Mouse (Mus musculus) hindbrain, embryonic 12.5 days (tissue): ENCODE results near the gene Wdr13. TPM values are rescaled to one million over a fixed set of nuclear protein-coding genes. Genes with fewer than 3 reads are reported as not detected.

Experiments
- ATAC-seq: fragments of 200-750 bp; cut with Nextera tagmentation; 2 replicates; pipeline ENCODE4 v1.8.0; 2017; ENCODE audit warnings: moderate TSS enrichment; ENCODE audit not compliant: low FRiP score
- H3K27ac ChIP-seq: fragments of 300-500 bp; sonication (generic); 2 replicates; pipeline ENCODE4 v1.5.1; 2016; ENCODE audit warnings: mild to moderate bottlenecking
- H3K27me3 ChIP-seq: fragments of 300-500 bp; sonication (generic); 2 replicates; pipeline ENCODE4 v1.6.1; 2016; ENCODE audit warnings: mild to moderate bottlenecking
- H3K36me3 ChIP-seq: fragments of 300-500 bp; sonication (generic); 2 replicates; pipeline ENCODE4 v1.6.1; 2016; ENCODE audit warnings: mild to moderate bottlenecking
- H3K4me1 ChIP-seq: fragments of 300-500 bp; sonication (generic); 2 replicates; pipeline ENCODE4 v1.6.1; 2016
- H3K4me2 ChIP-seq: fragments of 300-500 bp; sonication (generic); replicated peaks from 2 replicates; pipeline ENCODE4 v1.6.1; 2016; ENCODE audit warnings: mild to moderate bottlenecking
- H3K4me3 ChIP-seq: fragments of 300-500 bp; sonication (generic); 2 replicates; pipeline ENCODE4 v1.5.1; 2016; ENCODE audit warnings: mild to moderate bottlenecking
- H3K9ac ChIP-seq: fragments of 300-500 bp; sonication (generic); 2 replicates; pipeline ENCODE4 v1.6.1; 2016; ENCODE audit warnings: mild to moderate bottlenecking, moderate library complexity
- H3K9me3 ChIP-seq: fragments of 300-500 bp; sonication (generic); replicated peaks from 2 replicates; pipeline ENCODE4 v1.6.1; 2016; ENCODE audit warnings: mild to moderate bottlenecking
- WGBS: fragments of 180-500 bp; shearing (Covaris S2); methylation state at CpG from one replicate; pipeline ENCODE4 v1.1.7; 2016; 5-methylcytosine and 5-hydroxymethylcytosine counted together
- polyA plus RNA-seq: library from polyadenylated mRNA; unstranded; fragments of >200 nt; fragmentation: Nextera tagmentation; extraction: Ambion mirVana; gene quantifications from 2 replicates; pipeline ENCODE4 v1.2.1, GENCODE M21; 2016

The Wdr13 gene
- polyA plus RNA-seq, result 40.5 and 42.6 TPM in 2 replicates

- ATAC-seq, result peak; percentile 87
- peak within 1 kb of the TSS; percentile 53 for H3K4me2 ChIP-seq
- H3K27me3 ChIP-seq, result no peaks in the 10 kb centered on the region
- peak within 1 kb of the TSS; percentile 53 for H3K4me3 ChIP-seq
- H3K27ac ChIP-seq, result peak within 1 kb of the TSS; percentile 94
- H3K9me3 ChIP-seq, result no peaks in the 10 kb centered on the region
- H3K9ac ChIP-seq, result peak within 1 kb of the TSS; percentile 62
- H3K4me1 ChIP-seq, result peaks cover 3% of the 10 kb centered on the region; the same call in 1 of the 2 replicates
- 15% methylated on average over 38 of the region's 40 CpGs for WGBS
- peaks cover 14% of the 10 kb centered on the region for H3K36me3 ChIP-seq
Observed at GRCm38 (mm10) chrX:8132017-8132976, at the start of gene Wdr13. Wdr13 (minus strand) TSS chrX:8132892.

- Histone ChIP-seq H3K4me1 (no peaks in the 10 kb centered on the region), H3K9ac (no peak overlapping the region), H3K27ac (no peak overlapping the region), H3K36me3 (no peaks in the 10 kb centered on the region), H3K4me3 (no peak overlapping the region), H3K27me3 (no peaks in the 10 kb centered on the region), H3K9me3 (no peaks in the 10 kb centered on the region), H3K4me2 (no peak overlapping the region)
- WGBS, result 93% methylated on average over 5 of the region's 5 CpGs
- no peak for ATAC-seq
Observed at GRCm38 (mm10) chrX:8179646-8180045, 47.0 kb upstream of the Wdr13 start.

GRCm38 (mm10) chrX:8178871-8179270 lies 46.2 kb upstream of the Wdr13 start:
- no peak overlapping the region for H3K4me2 ChIP-seq
- ATAC-seq, result no peak
- 93% methylated on average over 2 of the region's 2 CpGs for WGBS
- H3K4me1 ChIP-seq, result no peaks in the 10 kb centered on the region
- no peaks in the 10 kb centered on the region for H3K27me3 ChIP-seq
- no peaks in the 10 kb centered on the region for H3K9me3 ChIP-seq
- no peak overlapping the region for H3K9ac ChIP-seq
- H3K36me3 ChIP-seq, result no peaks in the 10 kb centered on the region
- H3K27ac ChIP-seq, result no peak overlapping the region
- H3K4me3 ChIP-seq, result no peak overlapping the region

- peak within 1 kb of the TSS; percentile 54 for H3K4me3 ChIP-seq
- 14% methylated on average over 56 of the region's 56 CpGs for WGBS
- H3K4me2 ChIP-seq, result peak within 1 kb of the TSS; percentile 51
- H3K27me3 ChIP-seq, result no peaks in the 10 kb centered on the region
- peak within 1 kb of the TSS; percentile 48; the same call in 1 of the 2 replicates for H3K27ac ChIP-seq
- no peaks in the 10 kb centered on the region for H3K9me3 ChIP-seq
- H3K36me3 ChIP-seq, result 0 out of 2 replicates have a peak, but pooled peaks cover 1% of the 10 kb centered on the region
- peak within 1 kb of the TSS; percentile 59 for H3K9ac ChIP-seq
- H3K4me1 ChIP-seq, result no peaks in the 10 kb centered on the region
- peak; percentile 94 for ATAC-seq
Observed at GRCm38 (mm10) chrX:8175504-8176385, 43.1 kb upstream of the Wdr13 start, which contains the start of gene Tbc1d25. Tbc1d25 (minus strand) TSS chrX:8176181.

- H3K9me3 ChIP-seq, result no peaks in the 10 kb centered on the region
- H3K36me3 ChIP-seq, result 0 out of 2 replicates have a peak, but pooled peaks cover 3% of the 10 kb centered on the region
- 20% methylated on average over 4 of the region's 4 CpGs for WGBS
- no peaks in the 10 kb centered on the region for H3K4me1 ChIP-seq
- peak overlapping the region; percentile 51 for H3K4me2 ChIP-seq
- H3K4me3 ChIP-seq, result peak overlapping the region; percentile 54
- peak overlapping the region; percentile 59 for H3K9ac ChIP-seq
- no peak overlapping the region for H3K27ac ChIP-seq
- peak; percentile 85 for ATAC-seq
- no peaks in the 10 kb centered on the region for H3K27me3 ChIP-seq
Observed at GRCm38 (mm10) chrX:8175169-8175503, 42.4 kb upstream of the Wdr13 start.

- Histone ChIP-seq H3K36me3 (0 out of 2 replicates have a peak, but pooled peaks cover 3% of the 10 kb centered on the region), H3K4me2 (no peak overlapping the region), H3K4me1 (no peaks in the 10 kb centered on the region), H3K27ac (no peak overlapping the region), H3K9me3 (no peaks in the 10 kb centered on the region), H3K27me3 (no peaks in the 10 kb centered on the region), H3K4me3 (no peak overlapping the region), H3K9ac (no peak overlapping the region)
- 91% methylated on average over 8 of the region's 10 CpGs for WGBS
- no peak for ATAC-seq
Observed at GRCm38 (mm10) chrX:8167716-8168647, 35.3 kb upstream of the Wdr13 start.

GRCm38 (mm10) chrX:8164471-8164870 lies 31.8 kb upstream of the Wdr13 start:
- no peak for ATAC-seq
- Histone ChIP-seq H3K4me1 (no peaks in the 10 kb centered on the region), H3K36me3 (peaks cover 2% of the 10 kb centered on the region; the same call in 1 of the 2 replicates), H3K9ac (no peak overlapping the region), H3K4me3 (no peak overlapping the region), H3K27me3 (no peaks in the 10 kb centered on the region), H3K4me2 (no peak overlapping the region), H3K27ac (no peak overlapping the region), H3K9me3 (no peaks in the 10 kb centered on the region)
- 83% methylated on average over 4 of the region's 4 CpGs for WGBS

GRCm38 (mm10) chrX:8163076-8163475 lies 30.4 kb upstream of the Wdr13 start:
- Histone ChIP-seq H3K4me1 (no peaks in the 10 kb centered on the region), H3K27ac (no peak overlapping the region), H3K27me3 (no peaks in the 10 kb centered on the region), H3K36me3 (peaks cover 3% of the 10 kb centered on the region; the same call in 1 of the 2 replicates), H3K4me2 (no peak overlapping the region), H3K4me3 (no peak overlapping the region), H3K9me3 (no peaks in the 10 kb centered on the region), H3K9ac (no peak overlapping the region)
- no peak for ATAC-seq
- 92% methylated on average over 5 of the region's 5 CpGs for WGBS

GRCm38 (mm10) chrX:8145153-8145991 lies 12.7 kb upstream of the Wdr13 start, which contains the start of gene Rbm3:
Rbm3 (minus strand) TSS chrX:8145880.
- Histone ChIP-seq H3K27ac (peak within 1 kb of the TSS; percentile 96), H3K36me3 (peaks cover 18% of the 10 kb centered on the region; the same call in 1 of the 2 replicates), H3K4me2 (peak within 1 kb of the TSS; percentile 64), H3K4me3 (peak within 1 kb of the TSS; percentile 58), H3K27me3 (no peaks in the 10 kb centered on the region), H3K9ac (peak within 1 kb of the TSS; percentile 81), H3K9me3 (no peaks in the 10 kb centered on the region), H3K4me1 (peaks cover 9% of the 10 kb centered on the region)
- WGBS, result 22% methylated on average over 65 of the region's 65 CpGs
- ATAC-seq, result peak; percentile 95

GRCm38 (mm10) chrX:8143750-8144149 lies 11.1 kb upstream of the Wdr13 start:
- H3K4me2 ChIP-seq, result peak overlapping the region; percentile 64
- H3K36me3 ChIP-seq, result peaks cover 18% of the 10 kb centered on the region; the same call in 1 of the 2 replicates
- H3K9ac ChIP-seq, result peak overlapping the region; percentile 54; the same call in 1 of the 2 replicates
- WGBS, result 79% methylated on average over 7 of the region's 7 CpGs
- peaks cover 9% of the 10 kb centered on the region for H3K4me1 ChIP-seq
- ATAC-seq, result no peak
- H3K27ac ChIP-seq, result no peak overlapping the region
- no peaks in the 10 kb centered on the region for H3K9me3 ChIP-seq
- H3K27me3 ChIP-seq, result no peaks in the 10 kb centered on the region
- peak overlapping the region; percentile 58 for H3K4me3 ChIP-seq
